Mouse (Mus musculus) retina, embryonic 14.5 days (tissue): ENCODE measurements around the gene Gemin8.

Experiments
- DNase-seq: peaks from one replicate; pipeline ENCODE4 v3.0.0-alpha.2; 2015; ENCODE audit warnings: low spot score

Gemin8 gene

GRCm38 (mm10) chrX:166230515-166231267 lies 60.4 kb downstream of the Gemin8 start:
- DNase-seq, result no peak

- DNase-seq, result no peak
These were observed 65.9 kb downstream of the Gemin8 start for GRCm38 (mm10) chrX:166236131-166236530.

GRCm38 (mm10) chrX:166238831-166239460 lies 68.7 kb downstream of the Gemin8 start, which contains the start of gene Gpm6b:
TSS of gene Gpm6b (plus strand) at chrX:166238911.
- peak; percentile 52 for DNase-seq

GRCm38 (mm10) chrX:166239520-166239919 lies 69.3 kb downstream of the Gemin8 start:
- DNase-seq, result peak; percentile 4
